Mouse (Mus musculus): ENCODE measurements at regions not wholly inside any gene's neighbourhood (a gene's known extent, or its start where the extent isn't known, plus 50 kb on each side); places are given as distances from the start of the nearest gene placed in this dataset.
A peak's percentile ranks its signal among the peaks of the same experiment; 100 is the strongest.

- Histone ChIP-seq H3K4me3 (ENCODE audit: low read length) (no peak overlapping the region), H3K27me3 (ENCODE audit: insufficient read depth, low read length) (no peaks in the 10 kb centered on the region), H3K27ac (ENCODE audit: low read length) (peak overlapping the region; percentile 50; the same call in 1 of the 2 replicates), H3K9ac (replicated peaks; ENCODE audit: low read length) (0 out of 2 replicates have a peak overlapping the region, but pooled peaks have one; percentile 31), H3K9me3 (ENCODE audit: low read length) (no peaks in the 10 kb centered on the region), H3K36me3 (ENCODE audit: insufficient read depth, low read length) (no peaks in the 10 kb centered on the region), H3K4me2 (replicated peaks; ENCODE audit: low read depth, low read length) (no peak overlapping the region), H3K4me1 (ENCODE audit: insufficient read depth, low read length) (peaks cover 14% of the 10 kb centered on the region; the same call in 1 of the 2 replicates)
- ATAC-seq (ENCODE audit: low FRiP score, low TSS enrichment) = peak; percentile 71
- WGBS = 35% methylated on average over 7 of the region's 7 CpGs
These were observed 150.0 kb upstream of the Egln3 start for GRCm38 (mm10) chr12:54353694-54354093.

- WGBS = 67% methylated on average over 10 of the region's 10 CpGs
- ATAC-seq (ENCODE audit: low FRiP score, low TSS enrichment) = no peak
- Histone ChIP-seq H3K9ac (replicated peaks; ENCODE audit: low read length) (no peak overlapping the region), H3K9me3 (ENCODE audit: low read length) (no peaks in the 10 kb centered on the region), H3K4me2 (replicated peaks; ENCODE audit: low read depth, low read length) (peak overlapping the region; percentile 27; the same call in 1 of the 2 replicates), H3K27me3 (ENCODE audit: insufficient read depth, low read length) (no peaks in the 10 kb centered on the region), H3K4me1 (ENCODE audit: insufficient read depth, low read length) (peaks cover 14% of the 10 kb centered on the region; the same call in 1 of the 2 replicates), H3K4me3 (ENCODE audit: low read length) (no peak overlapping the region), H3K36me3 (ENCODE audit: insufficient read depth, low read length) (no peaks in the 10 kb centered on the region), H3K27ac (ENCODE audit: low read length) (no peak overlapping the region; the same call in 1 of the 2 replicates)
These were observed 149.4 kb upstream of the Egln3 start for GRCm38 (mm10) chr12:54352963-54353606.

- 64% methylated on average over 1 of the region's 1 CpGs for WGBS
- no peak overlapping the region for H3K4me3 ChIP-seq (ENCODE audit: low read length)
- H3K27me3 ChIP-seq (ENCODE audit: insufficient read depth, low read length) = no peaks in the 10 kb centered on the region
- no peaks in the 10 kb centered on the region for H3K9me3 ChIP-seq (ENCODE audit: low read length)
- H3K27ac ChIP-seq (ENCODE audit: low read length) = no peak overlapping the region
- peaks cover 14% of the 10 kb centered on the region; the same call in 1 of the 2 replicates for H3K4me1 ChIP-seq (ENCODE audit: insufficient read depth, low read length)
- no peak overlapping the region for H3K9ac ChIP-seq (replicated peaks; ENCODE audit: low read length)
- ATAC-seq (ENCODE audit: low FRiP score, low TSS enrichment) = no peak
- no peak overlapping the region for H3K4me2 ChIP-seq (replicated peaks; ENCODE audit: low read depth, low read length)
- no peaks in the 10 kb centered on the region for H3K36me3 ChIP-seq (ENCODE audit: insufficient read depth, low read length)
These were observed 146.6 kb upstream of the Egln3 start for GRCm38 (mm10) chr12:54350293-54350692.

GRCm38 (mm10) chr12:54349403-54349802 is 145.7 kb upstream of the Egln3 start:
- 87% methylated on average over 2 of the region's 2 CpGs for WGBS
- no peak overlapping the region for H3K4me3 ChIP-seq (ENCODE audit: low read length)
- ATAC-seq (ENCODE audit: low FRiP score, low TSS enrichment) = no peak

GRCm38 (mm10) chr12:54343493-54343892 is 139.8 kb upstream of the Egln3 start:
- no peak for ATAC-seq (ENCODE audit: low FRiP score, low TSS enrichment)
- H3K36me3 ChIP-seq (ENCODE audit: insufficient read depth, low read length) = no peaks in the 10 kb centered on the region
- H3K4me2 ChIP-seq (replicated peaks; ENCODE audit: low read depth, low read length) = no peak overlapping the region
- no peaks in the 10 kb centered on the region for H3K27me3 ChIP-seq (ENCODE audit: insufficient read depth, low read length)
- H3K9ac ChIP-seq (replicated peaks; ENCODE audit: low read length) = no peak overlapping the region
- 95% methylated on average over 5 of the region's 5 CpGs for WGBS
- no peak overlapping the region for H3K27ac ChIP-seq (ENCODE audit: low read length)
- no peaks in the 10 kb centered on the region for H3K9me3 ChIP-seq (ENCODE audit: low read length)
- no peak overlapping the region for H3K4me3 ChIP-seq (ENCODE audit: low read length)
- H3K4me1 ChIP-seq (ENCODE audit: insufficient read depth, low read length) = no peaks in the 10 kb centered on the region

More at GRCm38 (mm10) chr12:54349403-54349802, 145.7 kb upstream of the Egln3 start:
- Histone ChIP-seq H3K9ac (replicated peaks; ENCODE audit: low read length) (no peak overlapping the region), H3K27ac (ENCODE audit: low read length) (no peak overlapping the region), H3K4me1 (ENCODE audit: insufficient read depth, low read length) (peaks cover 14% of the 10 kb centered on the region; the same call in 1 of the 2 replicates), H3K27me3 (ENCODE audit: insufficient read depth, low read length) (no peaks in the 10 kb centered on the region), H3K36me3 (ENCODE audit: insufficient read depth, low read length) (no peaks in the 10 kb centered on the region), H3K4me2 (replicated peaks; ENCODE audit: low read depth, low read length) (no peak overlapping the region), H3K9me3 (ENCODE audit: low read length) (no peaks in the 10 kb centered on the region)

- no peak overlapping the region for H3K9ac ChIP-seq (replicated peaks; ENCODE audit: low read length)
- no peak overlapping the region for H3K27ac ChIP-seq (ENCODE audit: low read length)
- H3K4me1 ChIP-seq (ENCODE audit: insufficient read depth, low read length) = no peaks in the 10 kb centered on the region
- no peaks in the 10 kb centered on the region for H3K27me3 ChIP-seq (ENCODE audit: insufficient read depth, low read length)
- WGBS = 49% methylated on average over 2 of the region's 2 CpGs
- H3K4me3 ChIP-seq (ENCODE audit: low read length) = no peak overlapping the region
- H3K4me2 ChIP-seq (replicated peaks; ENCODE audit: low read depth, low read length) = no peak overlapping the region
- no peaks in the 10 kb centered on the region for H3K9me3 ChIP-seq (ENCODE audit: low read length)
- no peaks in the 10 kb centered on the region for H3K36me3 ChIP-seq (ENCODE audit: insufficient read depth, low read length)
- no peak for ATAC-seq (ENCODE audit: low FRiP score, low TSS enrichment)
These were observed 131.8 kb upstream of the Egln3 start for GRCm38 (mm10) chr12:54335509-54335908.

- WGBS = 61% methylated on average over 9 of the region's 9 CpGs
- H3K27me3 ChIP-seq (ENCODE audit: insufficient read depth, low read length) = no peaks in the 10 kb centered on the region
- H3K9me3 ChIP-seq (ENCODE audit: low read length) = no peaks in the 10 kb centered on the region
- no peaks in the 10 kb centered on the region for H3K4me1 ChIP-seq (ENCODE audit: insufficient read depth, low read length)
- no peaks in the 10 kb centered on the region for H3K36me3 ChIP-seq (ENCODE audit: insufficient read depth, low read length)
- no peak overlapping the region for H3K27ac ChIP-seq (ENCODE audit: low read length)
- no peak overlapping the region for H3K9ac ChIP-seq (replicated peaks; ENCODE audit: low read length)
- no peak overlapping the region for H3K4me3 ChIP-seq (ENCODE audit: low read length)
- ATAC-seq (ENCODE audit: low FRiP score, low TSS enrichment) = no peak
- H3K4me2 ChIP-seq (replicated peaks; ENCODE audit: low read depth, low read length) = no peak overlapping the region
These were observed 131.0 kb upstream of the Egln3 start for GRCm38 (mm10) chr12:54334491-54335132.

GRCm38 (mm10) chr12:54333632-54334321 is 130.1 kb upstream of the Egln3 start:
- ATAC-seq (ENCODE audit: low FRiP score, low TSS enrichment) = no peak
- Histone ChIP-seq H3K9ac (replicated peaks; ENCODE audit: low read length) (no peak overlapping the region), H3K27ac (ENCODE audit: low read length) (no peak overlapping the region), H3K9me3 (ENCODE audit: low read length) (no peaks in the 10 kb centered on the region), H3K27me3 (ENCODE audit: insufficient read depth, low read length) (no peaks in the 10 kb centered on the region), H3K4me1 (ENCODE audit: insufficient read depth, low read length) (no peaks in the 10 kb centered on the region), H3K36me3 (ENCODE audit: insufficient read depth, low read length) (no peaks in the 10 kb centered on the region), H3K4me2 (replicated peaks; ENCODE audit: low read depth, low read length) (no peak overlapping the region), H3K4me3 (ENCODE audit: low read length) (no peak overlapping the region)
- 81% methylated on average over 14 of the region's 14 CpGs for WGBS

GRCm38 (mm10) chr12:54327483-54327882 is 123.8 kb upstream of the Egln3 start:
- Histone ChIP-seq H3K9me3 (ENCODE audit: low read length) (no peaks in the 10 kb centered on the region), H3K4me3 (ENCODE audit: low read length) (no peak overlapping the region), H3K27me3 (ENCODE audit: insufficient read depth, low read length) (no peaks in the 10 kb centered on the region), H3K9ac (replicated peaks; ENCODE audit: low read length) (no peak overlapping the region), H3K4me2 (replicated peaks; ENCODE audit: low read depth, low read length) (no peak overlapping the region), H3K27ac (ENCODE audit: low read length) (no peak overlapping the region), H3K4me1 (ENCODE audit: insufficient read depth, low read length) (peaks cover 5% of the 10 kb centered on the region; the same call in 1 of the 2 replicates), H3K36me3 (ENCODE audit: insufficient read depth, low read length) (no peaks in the 10 kb centered on the region)
- WGBS = 50% methylated on average over 1 of the region's 1 CpGs
- ATAC-seq (ENCODE audit: low FRiP score, low TSS enrichment) = no peak
